Mouse (Mus musculus) hindbrain, embryonic 16.5 days (tissue): ENCODE measurements at regions not wholly inside any gene's neighbourhood (a gene's known extent, or its start where the extent isn't known, plus 50 kb on each side); places are given as distances from the start of the nearest gene placed in this dataset.

Experiments
- ATAC-seq: fragments of 200-750 bp; cut with Nextera tagmentation; 2 replicates; pipeline ENCODE4 v1.8.0; 2017; ENCODE audit warnings: moderate TSS enrichment, moderate library complexity
- H3K27ac ChIP-seq: fragments of 300-500 bp; sonication (generic); 2 replicates; pipeline ENCODE4 v1.5.1; 2014; ENCODE audit warnings: low read depth, mild to moderate bottlenecking, control low read depth, low read length, moderate library complexity
- H3K27me3 ChIP-seq: fragments of 300-500 bp; sonication (generic); replicated peaks from 2 replicates; pipeline ENCODE4 v1.6.1; 2014; ENCODE audit warnings: low read length; ENCODE audit not compliant: control insufficient read depth, insufficient read depth
- H3K36me3 ChIP-seq: fragments of 300-500 bp; sonication (generic); 2 replicates; pipeline ENCODE4 v1.6.1; 2014; ENCODE audit warnings: mild to moderate bottlenecking, low read length, moderate library complexity, mixed read lengths; ENCODE audit not compliant: control insufficient read depth, insufficient read depth
- H3K4me1 ChIP-seq: fragments of 300-500 bp; sonication (generic); 2 replicates; pipeline ENCODE4 v1.6.1; 2014; ENCODE audit warnings: low read depth, low read length; ENCODE audit not compliant: control insufficient read depth, insufficient read depth
- H3K4me2 ChIP-seq: fragments of 300-500 bp; sonication (generic); 2 replicates; pipeline ENCODE4 v1.6.1; 2014; ENCODE audit warnings: mild to moderate bottlenecking, low read length, control low read depth, moderate library complexity
- H3K4me3 ChIP-seq: fragments of 300-500 bp; sonication (generic); 2 replicates; pipeline ENCODE4 v1.5.1; 2014; ENCODE audit warnings: mild to moderate bottlenecking, low read length, control low read depth, moderate library complexity
- H3K9ac ChIP-seq: fragments of 300-500 bp; sonication (generic); 2 replicates; pipeline ENCODE4 v1.6.1; 2014; ENCODE audit warnings: low read depth, mild to moderate bottlenecking, control low read depth, low read length, moderate library complexity
- H3K9me3 ChIP-seq: fragments of 300-500 bp; sonication (generic); 2 replicates; pipeline ENCODE4 v1.6.1; 2014; ENCODE audit warnings: mild to moderate bottlenecking, low read length, moderate library complexity; ENCODE audit not compliant: control insufficient read depth
- WGBS: fragments of 180-500 bp; shearing (Covaris S2); extraction: QIAGEN DNeasy Blood & Tissue Kit; methylation state at CpG from one replicate; pipeline ENCODE4 v1.1.7; 2014; 5-methylcytosine and 5-hydroxymethylcytosine counted together

DNA sequence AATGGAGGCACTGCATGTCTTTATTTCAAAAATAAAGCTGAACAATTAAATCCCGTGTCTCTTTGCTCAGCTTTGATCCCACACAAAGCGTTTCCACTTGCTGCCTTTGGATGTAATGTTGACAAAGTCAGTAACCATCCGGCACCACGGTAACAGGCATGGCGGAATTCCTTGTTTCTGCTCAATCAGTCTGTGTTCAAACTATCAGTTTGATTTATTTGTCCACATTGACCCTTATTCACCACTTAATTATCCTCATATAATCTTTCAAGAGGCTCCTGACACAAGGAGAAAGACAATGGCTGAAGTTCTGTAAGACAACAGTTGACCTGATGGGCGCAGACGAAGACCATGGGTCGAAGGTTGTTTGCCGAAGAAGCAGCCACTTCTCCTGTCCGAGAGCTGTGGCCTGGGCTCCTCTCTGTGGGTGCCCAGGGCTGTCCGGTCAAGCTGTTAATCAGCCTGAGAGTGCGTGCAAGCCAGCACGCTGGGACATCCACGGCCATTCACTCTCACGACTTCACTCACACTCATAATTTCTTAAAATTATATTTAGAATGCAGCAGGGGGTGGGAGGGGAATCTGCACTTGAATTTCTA lies 106.1 kb upstream of the Ifngr1 start:
- Histone ChIP-seq H3K4me1 (no peaks in the 10 kb centered on the region), H3K9me3 (no peaks in the 10 kb centered on the region), H3K4me2 (peak overlapping the region; percentile 18), H3K9ac (no peak overlapping the region), H3K27me3 (peaks cover 37% of the 10 kb centered on the region), H3K36me3 (no peaks in the 10 kb centered on the region), H3K4me3 (no peak overlapping the region), H3K27ac (no peak overlapping the region)
- no peak for ATAC-seq
- WGBS: 19% methylated on average over 15 of the region's 15 CpGs

- ATAC-seq: no peak
These were observed 101.2 kb upstream of the Ifngr1 start for GRCm38 (mm10) chr10:19490500-19490899.

DNA sequence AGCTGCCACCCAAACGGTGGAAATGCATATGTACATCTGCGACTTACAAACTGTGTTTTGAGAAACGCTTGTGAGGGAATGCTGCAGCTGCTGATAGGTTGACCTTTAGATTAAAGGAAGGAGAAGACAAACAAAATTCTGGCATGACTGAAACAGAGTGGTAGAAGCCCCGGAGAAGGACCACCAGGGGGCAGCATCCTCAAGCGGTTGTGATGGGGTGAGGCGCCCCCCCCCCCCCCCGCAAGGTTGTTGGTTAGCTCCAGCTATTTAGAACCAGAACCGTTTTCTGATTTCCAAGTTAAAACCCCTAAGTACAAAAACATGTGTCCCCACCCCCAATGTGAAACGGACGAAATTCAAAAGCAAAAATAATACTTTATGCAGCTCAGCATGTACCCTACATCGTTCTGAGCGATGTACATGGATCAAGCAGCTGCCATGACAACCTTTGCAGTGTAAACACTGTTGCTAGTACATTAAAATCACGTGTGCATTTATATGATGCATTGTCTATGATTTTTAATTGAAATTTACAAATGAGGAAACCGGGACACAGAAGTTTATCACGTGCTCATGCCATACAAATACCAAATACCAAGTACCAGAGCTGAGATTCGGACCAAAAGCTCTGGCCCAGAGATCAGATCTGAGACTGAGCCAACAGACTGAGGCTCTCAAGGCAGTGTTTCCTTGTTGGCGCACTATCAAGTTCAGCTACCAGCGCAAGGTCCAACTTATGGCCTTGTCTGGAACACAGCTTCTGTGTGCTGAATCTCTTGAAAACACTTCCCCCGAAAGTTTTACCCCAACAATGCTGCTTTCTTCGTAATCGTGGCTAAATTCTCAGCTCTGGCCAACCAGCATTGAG lies 100.0 kb upstream of the Ifngr1 start:
- H3K9ac ChIP-seq: no peak overlapping the region
- no peak for ATAC-seq
- WGBS: 56% methylated on average over 21 of the region's 21 CpGs

More at GRCm38 (mm10) chr10:19490500-19490899, 101.2 kb upstream of the Ifngr1 start:
- Histone ChIP-seq H3K4me2 (no peak overlapping the region), H3K4me1 (no peaks in the 10 kb centered on the region), H3K9me3 (no peaks in the 10 kb centered on the region), H3K27ac (no peak overlapping the region), H3K4me3 (no peak overlapping the region), H3K27me3 (peaks cover 36% of the 10 kb centered on the region), H3K36me3 (no peaks in the 10 kb centered on the region), H3K9ac (no peak overlapping the region)
- 21% methylated on average over 8 of the region's 8 CpGs for WGBS

GRCm38 (mm10) chr10:19494461-19495105 lies 97.2 kb upstream of the Ifngr1 start:
- ATAC-seq: no peak
- Histone ChIP-seq H3K4me3 (no peak overlapping the region), H3K9me3 (no peaks in the 10 kb centered on the region), H3K36me3 (no peaks in the 10 kb centered on the region), H3K4me2 (no peak overlapping the region), H3K9ac (no peak overlapping the region), H3K27ac (no peak overlapping the region), H3K4me1 (no peaks in the 10 kb centered on the region), H3K27me3 (peaks cover 6% of the 10 kb centered on the region; the same call in 1 of the 2 replicates)
- WGBS: 36% methylated on average over 9 of the region's 9 CpGs

More for the DNA sequence above, 100.0 kb upstream of the Ifngr1 start:
- Histone ChIP-seq H3K4me2 (no peak overlapping the region), H3K4me1 (no peaks in the 10 kb centered on the region), H3K27ac (no peak overlapping the region), H3K4me3 (no peak overlapping the region), H3K27me3 (peaks cover 31% of the 10 kb centered on the region), H3K36me3 (no peaks in the 10 kb centered on the region), H3K9me3 (no peaks in the 10 kb centered on the region)

GRCm38 (mm10) chr10:19498112-19498511 lies 93.6 kb upstream of the Ifngr1 start:
- no peak overlapping the region for H3K4me3 ChIP-seq
- H3K9me3 ChIP-seq: no peaks in the 10 kb centered on the region
- no peak overlapping the region for H3K9ac ChIP-seq
- 89% methylated on average over 4 of the region's 4 CpGs for WGBS
- no peak overlapping the region for H3K27ac ChIP-seq
- H3K36me3 ChIP-seq: no peaks in the 10 kb centered on the region
- peaks cover 2% of the 10 kb centered on the region; the same call in 1 of the 2 replicates for H3K27me3 ChIP-seq
- H3K4me2 ChIP-seq: no peak overlapping the region
- H3K4me1 ChIP-seq: no peaks in the 10 kb centered on the region
- no peak for ATAC-seq

DNA sequence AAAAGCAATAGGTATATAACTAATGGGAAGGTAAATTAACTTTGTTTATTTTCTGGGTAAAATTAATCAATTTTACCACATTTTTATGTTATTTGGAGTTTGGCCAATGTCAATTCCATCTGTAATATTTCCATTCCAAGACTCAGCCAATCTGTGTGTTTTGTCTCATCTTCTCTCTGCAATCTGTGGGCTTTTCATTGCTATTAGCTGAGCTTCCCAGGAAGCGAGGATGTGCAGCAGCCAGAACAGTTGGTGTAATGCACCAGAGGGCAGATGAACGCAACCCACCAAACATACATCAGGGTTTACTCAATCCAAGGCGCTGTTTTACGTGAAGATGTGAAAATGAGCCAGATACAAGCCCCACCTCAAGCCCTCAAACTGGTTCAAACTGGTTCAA lies 88.9 kb upstream of the Ifngr1 start:
- no peak for ATAC-seq
- Histone ChIP-seq H3K27me3 (no peaks in the 10 kb centered on the region; the same call in none of the 2 replicates), H3K4me3 (no peak overlapping the region), H3K27ac (no peak overlapping the region), H3K4me1 (no peaks in the 10 kb centered on the region), H3K4me2 (no peak overlapping the region), H3K9me3 (no peaks in the 10 kb centered on the region), H3K36me3 (no peaks in the 10 kb centered on the region), H3K9ac (no peak overlapping the region)
- 89% methylated on average over 4 of the region's 4 CpGs for WGBS

DNA sequence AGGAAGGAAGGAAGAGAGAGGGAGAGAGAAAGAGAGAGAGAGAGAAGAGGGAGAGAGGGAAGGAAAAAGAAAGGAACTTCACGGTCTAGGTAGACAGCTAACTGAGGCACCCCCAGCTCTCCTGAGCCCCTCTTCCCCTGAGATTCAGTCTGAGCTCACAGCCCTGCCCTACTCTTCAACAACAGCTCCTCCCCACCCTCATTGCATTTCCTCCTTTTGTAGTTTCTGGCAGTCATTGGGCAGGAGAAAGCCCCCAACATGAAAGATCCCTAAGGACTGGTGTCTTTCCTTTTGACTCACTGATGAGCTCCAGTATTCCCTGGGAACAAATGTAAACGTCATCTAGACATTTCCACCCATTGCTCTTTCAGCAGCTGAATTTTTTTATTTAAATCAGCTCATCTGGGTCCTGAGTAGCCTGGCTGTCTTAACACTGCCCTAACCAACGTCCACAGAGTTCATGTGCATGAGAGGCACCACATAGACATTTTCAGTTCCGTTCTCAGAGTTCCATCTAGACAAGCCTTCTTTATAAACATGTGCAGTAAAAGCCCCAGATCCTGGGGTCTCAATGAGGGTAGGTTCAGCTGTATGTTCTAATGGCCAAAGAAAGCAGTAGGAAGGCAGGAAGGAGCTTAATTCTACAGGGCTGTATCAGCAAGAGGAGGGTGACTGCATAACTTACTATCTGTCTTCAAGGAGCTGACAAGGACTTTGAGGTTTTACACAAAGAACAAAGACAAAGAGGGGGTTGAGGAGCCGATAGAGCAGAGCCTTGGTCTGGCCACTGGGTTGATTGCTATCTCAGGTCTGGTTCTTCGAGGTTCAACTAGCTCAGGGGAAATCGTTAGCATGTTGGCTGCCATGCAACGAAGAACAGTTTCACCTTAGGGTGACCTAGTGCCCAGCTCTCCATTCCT lies 87.6 kb upstream of the Ifngr1 start:
- no peak overlapping the region for H3K4me3 ChIP-seq
- H3K4me2 ChIP-seq: no peak overlapping the region
- no peaks in the 10 kb centered on the region for H3K4me1 ChIP-seq
- H3K27me3 ChIP-seq: peaks cover 2% of the 10 kb centered on the region
- no peak overlapping the region for H3K9ac ChIP-seq
- H3K36me3 ChIP-seq: no peaks in the 10 kb centered on the region
- no peak for ATAC-seq
- no peaks in the 10 kb centered on the region for H3K9me3 ChIP-seq
- H3K27ac ChIP-seq: no peak overlapping the region
- WGBS: 68% methylated on average over 8 of the region's 8 CpGs

- Histone ChIP-seq H3K9me3 (no peaks in the 10 kb centered on the region), H3K4me3 (no peak overlapping the region), H3K9ac (no peak overlapping the region), H3K27me3 (peaks cover 2% of the 10 kb centered on the region), H3K4me2 (no peak overlapping the region), H3K36me3 (no peaks in the 10 kb centered on the region), H3K27ac (no peak overlapping the region), H3K4me1 (no peaks in the 10 kb centered on the region)
- ATAC-seq: no peak
- 91% methylated on average over 1 of the region's 1 CpGs for WGBS
These were observed 86.6 kb upstream of the Ifngr1 start for GRCm38 (mm10) chr10:19505174-19505573.
